Mouse (Mus musculus): ENCODE results near the gene Gm43191.
"Not testable (repeated sequence)": the region's sequence is repeated elsewhere in the genome, so short reads cannot be mapped to it uniquely, and the experiment has no call there.

Gm43191 gene

GRCm38 (mm10) chr3:116661288-116661869 is 19.7 kb downstream of the Gm43191 start:
- DNase-seq (ENCODE audit: low spot score): no peak

GRCm38 (mm10) chr3:116659856-116660430 is 21.1 kb downstream of the Gm43191 start:
- no peak for DNase-seq (ENCODE audit: low spot score)

- DNase-seq (ENCODE audit: low spot score): no peak
Observed at GRCm38 (mm10) chr3:116658928-116659565, 22.0 kb downstream of the Gm43191 start.

- DNase-seq (ENCODE audit: low spot score): no peak
Observed at GRCm38 (mm10) chr3:116656184-116656965, 24.7 kb downstream of the Gm43191 start.

- not testable (repeated sequence) for DNase-seq (ENCODE audit: low spot score)
Observed at GRCm38 (mm10) chr3:116654051-116654450, 27.0 kb downstream of the Gm43191 start.

- no peak for DNase-seq (ENCODE audit: low spot score)
Observed at GRCm38 (mm10) chr3:116653278-116653945, 27.6 kb downstream of the Gm43191 start.

- no peak for DNase-seq (ENCODE audit: low spot score)
Observed at GRCm38 (mm10) chr3:116652033-116652446, 29.0 kb downstream of the Gm43191 start.

- DNase-seq (ENCODE audit: low spot score): no peak
Observed at GRCm38 (mm10) chr3:116650698-116651097, 30.4 kb downstream of the Gm43191 start.

GRCm38 (mm10) chr3:116648805-116649204 is 32.3 kb downstream of the Gm43191 start:
- no peak for DNase-seq (ENCODE audit: low spot score)

GRCm38 (mm10) chr3:116646387-116646786 is 34.7 kb downstream of the Gm43191 start:
- no peak for DNase-seq (ENCODE audit: low spot score)

- DNase-seq (ENCODE audit: low spot score): no peak
Observed at GRCm38 (mm10) chr3:116642373-116642772, 38.7 kb downstream of the Gm43191 start.

- DNase-seq (ENCODE audit: low spot score): no peak
Observed at GRCm38 (mm10) chr3:116641811-116642371, 39.2 kb downstream of the Gm43191 start.

GRCm38 (mm10) chr3:116640024-116640423 is 41.0 kb downstream of the Gm43191 start:
- no peak for DNase-seq (ENCODE audit: low spot score)

GRCm38 (mm10) chr3:116638572-116638971 is 42.5 kb downstream of the Gm43191 start:
- no peak for DNase-seq (ENCODE audit: low spot score)

- DNase-seq (ENCODE audit: low spot score): no peak
Observed at GRCm38 (mm10) chr3:116637693-116638476, 43.2 kb downstream of the Gm43191 start.

- no peak for DNase-seq (ENCODE audit: low spot score)
Observed at GRCm38 (mm10) chr3:116635799-116636198, 45.3 kb downstream of the Gm43191 start.

GRCm38 (mm10) chr3:116634853-116635252 is 46.2 kb downstream of the Gm43191 start:
- DNase-seq (ENCODE audit: low spot score): no peak

GRCm38 (mm10) chr3:116634091-116634490 is 47.0 kb downstream of the Gm43191 start:
- DNase-seq (ENCODE audit: low spot score): no peak

GRCm38 (mm10) chr3:116632971-116633370 is 48.1 kb downstream of the Gm43191 start:
- no peak for DNase-seq (ENCODE audit: low spot score)

GRCm38 (mm10) chr3:116631459-116631858 is 49.6 kb downstream of the Gm43191 start:
- no peak for DNase-seq (ENCODE audit: low spot score)

GRCm38 (mm10) chr3:116622641-116623040 is 58.4 kb downstream of the Gm43191 start:
- DNase-seq (ENCODE audit: low spot score): no peak

Measured in ovary, adult 18-20 months (tissue).